Mouse (Mus musculus): ENCODE data around the gene Jak1. TPM values are rescaled to one million over a fixed set of nuclear protein-coding genes. Genes with fewer than 3 reads are reported as not detected.

The Jak1 gene
- polyA plus RNA-seq, 1 experiment from 2014 or later = 81.7 TPM

DNA sequence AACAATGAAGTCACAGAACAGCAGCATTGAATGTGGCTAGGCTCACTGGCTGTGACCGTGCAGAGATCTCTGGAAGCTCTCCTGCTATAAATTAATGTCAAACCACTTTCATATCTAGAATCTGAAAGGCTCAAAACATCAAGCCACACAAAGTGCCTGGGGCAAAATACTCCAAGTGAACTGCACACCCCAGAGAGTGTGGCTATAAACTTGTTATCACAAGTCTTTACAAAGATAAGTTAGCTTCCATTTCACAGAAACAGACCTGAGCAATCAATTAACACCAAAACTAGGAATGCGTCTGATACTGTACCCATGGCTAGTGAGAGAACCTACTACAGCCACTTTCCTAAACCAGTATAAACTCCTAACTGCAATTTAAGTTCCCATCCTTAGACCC lies 17.7 kb downstream of the Jak1 start:
- H3K9ac ChIP-seq (ENCODE audit: low read length) = no peak overlapping the region
- no peaks in the 10 kb centered on the region for H3K36me3 ChIP-seq (ENCODE audit: control insufficient read depth, insufficient read depth, low read length)
- H3K4me2 ChIP-seq (ENCODE audit: low read depth, low read length) = no peak overlapping the region
- H3K4me3 ChIP-seq (ENCODE audit: low read length) = no peak overlapping the region
- H3K27ac ChIP-seq (ENCODE audit: low read length) = no peak overlapping the region
- H3K4me1 ChIP-seq (replicated peaks; ENCODE audit: control insufficient read depth, insufficient read depth, low read length) = peaks cover 8% of the 10 kb centered on the region; the same call in 1 of the 2 replicates
- H3K27me3 ChIP-seq (ENCODE audit: control insufficient read depth, insufficient read depth, low read depth, low read length) = no peaks in the 10 kb centered on the region
- 45% methylated on average over 2 of the region's 2 CpGs for WGBS
- no peak for ATAC-seq (ENCODE audit: low read depth)
- H3K9me3 ChIP-seq (ENCODE audit: control insufficient read depth, low read length) = no peaks in the 10 kb centered on the region

DNA sequence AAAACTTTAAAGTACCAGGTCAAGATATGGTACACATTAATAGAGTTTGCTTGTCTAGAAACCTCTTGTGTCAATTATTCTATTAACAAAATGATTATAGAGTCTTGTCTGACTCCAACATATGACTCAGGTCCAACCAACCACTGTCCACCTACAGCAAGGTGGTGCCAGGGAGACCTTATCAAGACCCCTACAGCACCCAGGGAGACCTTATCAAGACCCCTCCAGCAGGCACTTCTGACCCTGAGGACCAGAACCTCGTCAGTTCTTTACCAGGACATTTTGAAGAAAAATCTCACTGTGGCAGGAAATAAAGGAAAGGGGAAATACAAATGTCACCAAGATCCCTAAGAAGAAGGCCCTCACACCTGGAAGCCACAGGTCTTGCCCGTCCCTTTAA lies 18.5 kb downstream of the Jak1 start:
- no peak overlapping the region for H3K4me2 ChIP-seq (ENCODE audit: low read depth, low read length)
- no peaks in the 10 kb centered on the region for H3K9me3 ChIP-seq (ENCODE audit: control insufficient read depth, low read length)
- no peaks in the 10 kb centered on the region for H3K27me3 ChIP-seq (ENCODE audit: control insufficient read depth, insufficient read depth, low read depth, low read length)
- no peak overlapping the region for H3K9ac ChIP-seq (ENCODE audit: low read length)
- no peaks in the 10 kb centered on the region for H3K36me3 ChIP-seq (ENCODE audit: control insufficient read depth, insufficient read depth, low read length)
- no peak for ATAC-seq (ENCODE audit: low read depth)
- WGBS = 46% methylated on average over 2 of the region's 2 CpGs
- H3K27ac ChIP-seq (ENCODE audit: low read length) = no peak overlapping the region
- H3K4me3 ChIP-seq (ENCODE audit: low read length) = no peak overlapping the region
- H3K4me1 ChIP-seq (replicated peaks; ENCODE audit: control insufficient read depth, insufficient read depth, low read length) = peaks cover 8% of the 10 kb centered on the region; the same call in 1 of the 2 replicates

DNA sequence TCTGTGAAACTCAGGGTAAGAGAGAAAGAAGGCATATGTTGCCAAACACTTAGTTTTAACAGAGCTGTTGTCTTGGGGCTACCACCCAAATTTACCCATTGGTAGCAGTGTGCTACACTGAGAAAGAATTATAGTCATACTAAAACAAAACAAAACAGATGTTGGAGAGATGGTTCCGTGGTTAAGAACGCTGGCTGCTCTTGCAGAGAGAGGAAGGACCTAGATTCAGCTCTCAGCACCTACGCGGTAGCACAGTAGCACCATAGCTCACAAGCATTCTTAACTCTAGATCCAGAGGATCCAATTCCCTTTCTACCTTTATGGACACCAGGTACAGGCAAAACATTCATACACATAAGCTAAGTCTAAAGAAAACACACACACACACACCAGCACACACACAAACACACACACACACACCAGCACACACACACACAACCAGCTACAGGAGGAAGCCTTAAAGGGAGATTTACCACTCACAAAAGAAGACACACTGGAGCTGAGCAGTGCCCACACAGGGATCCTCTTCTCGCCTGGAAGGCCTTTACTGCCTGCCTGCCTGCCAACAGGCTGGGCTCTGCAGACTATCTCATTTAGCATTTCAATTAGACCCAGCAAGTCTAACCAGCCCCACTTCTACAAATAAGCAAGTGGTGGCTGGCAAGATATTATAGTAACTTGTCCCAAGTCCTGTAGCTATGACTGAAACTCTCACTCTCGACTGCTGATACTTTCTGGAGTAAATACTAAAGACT lies 20.6 kb downstream of the Jak1 start:
- Histone ChIP-seq H3K9me3 (ENCODE audit: control insufficient read depth, low read length) (no peaks in the 10 kb centered on the region), H3K4me1 (replicated peaks; ENCODE audit: control insufficient read depth, insufficient read depth, low read length) (peaks cover 8% of the 10 kb centered on the region; the same call in 1 of the 2 replicates), H3K9ac (ENCODE audit: low read length) (no peak overlapping the region), H3K36me3 (ENCODE audit: control insufficient read depth, insufficient read depth, low read length) (no peaks in the 10 kb centered on the region), H3K27ac (ENCODE audit: low read length) (no peak overlapping the region), H3K4me3 (ENCODE audit: low read length) (no peak overlapping the region), H3K4me2 (ENCODE audit: low read depth, low read length) (no peak overlapping the region), H3K27me3 (ENCODE audit: control insufficient read depth, insufficient read depth, low read depth, low read length) (no peaks in the 10 kb centered on the region)
- 0 out of 2 replicates have a peak, but pooled peaks have one; percentile 38 for ATAC-seq (ENCODE audit: low read depth)
- WGBS = 76% methylated on average over 6 of the region's 6 CpGs

DNA sequence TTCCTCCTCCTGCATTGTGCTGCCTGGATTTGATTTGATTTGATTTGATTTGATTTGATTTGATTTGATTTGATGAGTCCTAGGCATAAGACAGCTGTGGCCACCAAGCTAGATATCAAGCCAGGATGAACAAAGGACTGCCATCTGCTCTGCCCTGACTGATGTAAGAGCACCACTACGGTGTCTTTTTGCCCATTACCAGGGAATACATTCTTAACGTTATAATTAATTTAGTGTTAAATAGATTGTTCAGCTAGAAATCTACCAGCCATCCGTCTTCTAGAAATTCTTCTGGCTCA lies 24.3 kb downstream of the Jak1 start:
- peaks cover 8% of the 10 kb centered on the region; the same call in 1 of the 2 replicates for H3K4me1 ChIP-seq (replicated peaks; ENCODE audit: control insufficient read depth, insufficient read depth, low read length)
- no peak for ATAC-seq (ENCODE audit: low read depth)
- H3K9ac ChIP-seq (ENCODE audit: low read length) = no peak overlapping the region
- no peaks in the 10 kb centered on the region for H3K36me3 ChIP-seq (ENCODE audit: control insufficient read depth, insufficient read depth, low read length)
- no peak overlapping the region for H3K4me2 ChIP-seq (ENCODE audit: low read depth, low read length)
- H3K27ac ChIP-seq (ENCODE audit: low read length) = no peak overlapping the region
- H3K9me3 ChIP-seq (ENCODE audit: control insufficient read depth, low read length) = no peaks in the 10 kb centered on the region
- WGBS = 77% methylated on average over 3 of the region's 3 CpGs
- no peak overlapping the region for H3K4me3 ChIP-seq (ENCODE audit: low read length)
- no peaks in the 10 kb centered on the region for H3K27me3 ChIP-seq (ENCODE audit: control insufficient read depth, insufficient read depth, low read depth, low read length)

DNA sequence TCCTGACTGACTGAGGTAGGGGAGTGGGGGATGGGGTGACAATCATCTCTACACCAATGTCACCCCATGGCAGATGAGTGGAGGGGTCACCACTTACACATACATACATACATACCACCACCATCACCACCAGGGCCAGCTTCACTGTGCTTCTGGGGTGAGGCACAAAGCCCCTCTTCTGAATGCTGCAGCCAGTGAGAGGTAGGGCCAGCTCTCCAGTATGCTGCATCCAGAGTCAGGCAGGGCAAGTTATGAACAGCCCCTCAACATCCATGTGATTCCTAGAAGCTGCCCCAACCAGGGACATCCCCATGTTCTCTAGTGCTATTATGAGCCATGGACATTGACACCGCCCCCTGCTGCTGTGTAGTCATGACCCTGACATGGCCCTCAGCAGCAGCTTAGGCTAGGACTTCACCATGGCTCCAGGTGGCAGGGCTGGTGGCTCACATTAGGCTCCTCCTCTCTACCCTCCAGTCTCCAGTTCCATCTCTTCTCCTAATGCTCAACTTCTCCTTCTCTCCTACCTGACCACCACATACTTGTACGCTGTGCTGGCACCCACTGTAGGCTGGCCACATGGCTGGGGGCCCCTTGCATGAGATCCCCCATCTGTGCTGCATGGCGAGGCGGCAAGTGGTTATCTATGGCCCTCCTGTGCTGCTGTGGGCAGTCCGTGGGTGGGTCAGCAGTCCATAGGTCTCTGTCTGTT lies 24.8 kb downstream of the Jak1 start:
- no peak; the same call in 1 of the 2 replicates for ATAC-seq (ENCODE audit: low read depth)
- WGBS = 96% methylated on average over 5 of the region's 5 CpGs
- H3K4me3 ChIP-seq (ENCODE audit: low read length) = no peak overlapping the region
- no peaks in the 10 kb centered on the region for H3K36me3 ChIP-seq (ENCODE audit: control insufficient read depth, insufficient read depth, low read length)
- no peaks in the 10 kb centered on the region for H3K9me3 ChIP-seq (ENCODE audit: control insufficient read depth, low read length)
- H3K27me3 ChIP-seq (ENCODE audit: control insufficient read depth, insufficient read depth, low read depth, low read length) = no peaks in the 10 kb centered on the region
- no peak overlapping the region for H3K4me2 ChIP-seq (ENCODE audit: low read depth, low read length)
- peaks cover 3% of the 10 kb centered on the region; the same call in 1 of the 2 replicates for H3K4me1 ChIP-seq (replicated peaks; ENCODE audit: control insufficient read depth, insufficient read depth, low read length)
- no peak overlapping the region for H3K27ac ChIP-seq (ENCODE audit: low read length)
- no peak overlapping the region for H3K9ac ChIP-seq (ENCODE audit: low read length)

DNA sequence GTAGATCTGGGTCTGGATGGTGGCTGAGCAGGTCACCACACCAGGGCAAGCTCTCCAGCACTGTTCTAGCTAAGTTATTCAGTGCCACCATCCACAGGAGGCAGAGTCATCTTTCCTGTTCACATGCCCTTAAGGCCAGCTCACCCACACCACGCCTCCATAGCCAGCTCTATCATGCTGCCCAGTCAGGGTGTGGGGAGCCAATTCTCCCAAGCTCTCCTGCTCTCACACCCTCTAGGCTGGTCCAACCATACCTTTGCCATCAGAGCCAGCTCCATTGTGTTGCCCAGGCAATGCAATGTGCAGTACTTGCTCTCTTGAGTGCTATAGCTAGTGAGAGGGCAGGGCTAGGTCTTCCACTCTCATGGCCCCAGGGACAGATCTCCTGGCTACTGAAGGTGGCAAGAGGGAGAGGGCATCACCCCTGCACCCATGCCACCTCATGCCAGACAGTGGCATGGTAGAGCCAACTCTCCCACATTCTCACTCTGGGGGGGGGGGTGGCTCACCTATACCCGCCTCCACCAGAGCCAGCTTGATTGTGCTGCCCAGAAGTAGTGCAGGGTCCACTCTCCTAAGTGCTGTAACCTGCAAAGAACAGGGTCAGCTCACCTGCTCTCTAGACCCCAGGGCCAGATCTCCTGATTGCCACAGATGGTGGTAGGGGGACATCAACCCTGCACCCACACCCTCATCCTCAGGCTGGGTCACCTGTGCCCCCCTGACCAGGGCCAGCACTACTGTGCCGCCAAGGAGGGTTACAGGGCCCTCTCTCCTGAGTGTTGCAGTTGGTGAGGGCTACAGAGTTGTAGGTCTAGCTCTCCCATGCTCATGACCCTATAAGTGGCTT lies 25.5 kb downstream of the Jak1 start:
- Histone ChIP-seq H3K4me3 (ENCODE audit: low read length) (no peak overlapping the region), H3K36me3 (ENCODE audit: control insufficient read depth, insufficient read depth, low read length) (no peaks in the 10 kb centered on the region), H3K4me2 (ENCODE audit: low read depth, low read length) (no peak overlapping the region), H3K27ac (ENCODE audit: low read length) (no peak overlapping the region), H3K27me3 (ENCODE audit: control insufficient read depth, insufficient read depth, low read depth, low read length) (no peaks in the 10 kb centered on the region), H3K9ac (ENCODE audit: low read length) (no peak overlapping the region), H3K9me3 (ENCODE audit: control insufficient read depth, low read length) (no peaks in the 10 kb centered on the region), H3K4me1 (replicated peaks; ENCODE audit: control insufficient read depth, insufficient read depth, low read length) (peaks cover 3% of the 10 kb centered on the region; the same call in 1 of the 2 replicates)
- ATAC-seq (ENCODE audit: low read depth) = no peak
- WGBS = 89% methylated on average over 3 of the region's 3 CpGs

DNA sequence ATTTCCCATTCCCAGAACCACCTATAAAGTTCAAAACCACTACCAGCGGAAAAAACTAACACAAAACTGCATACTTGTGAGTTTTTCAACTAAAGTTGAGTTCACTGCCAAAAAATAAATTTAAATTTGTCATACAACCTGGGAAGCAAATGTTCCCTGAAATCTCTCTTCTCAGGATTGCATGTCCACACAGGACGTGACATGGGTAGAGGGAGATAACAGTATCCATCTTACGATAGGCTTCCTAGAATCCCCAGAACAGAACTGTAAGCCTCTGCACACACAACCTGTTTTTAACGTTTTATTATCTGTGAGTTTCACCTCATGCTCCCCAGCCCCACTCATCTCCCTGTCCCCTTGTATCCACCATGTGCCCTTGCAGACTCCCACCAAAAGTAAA lies 26.5 kb downstream of the Jak1 start:
- Histone ChIP-seq H3K9ac (ENCODE audit: low read length) (no peak overlapping the region), H3K4me2 (ENCODE audit: low read depth, low read length) (no peak overlapping the region), H3K4me3 (ENCODE audit: low read length) (no peak overlapping the region), H3K27ac (ENCODE audit: low read length) (no peak overlapping the region), H3K27me3 (ENCODE audit: control insufficient read depth, insufficient read depth, low read depth, low read length) (no peaks in the 10 kb centered on the region), H3K36me3 (ENCODE audit: control insufficient read depth, insufficient read depth, low read length) (no peaks in the 10 kb centered on the region), H3K9me3 (ENCODE audit: control insufficient read depth, low read length) (no peaks in the 10 kb centered on the region), H3K4me1 (replicated peaks; ENCODE audit: control insufficient read depth, insufficient read depth, low read length) (peaks cover 4% of the 10 kb centered on the region; the same call in 1 of the 2 replicates)
- no peak for ATAC-seq (ENCODE audit: low read depth)
- 69% methylated on average over 4 of the region's 4 CpGs for WGBS

DNA sequence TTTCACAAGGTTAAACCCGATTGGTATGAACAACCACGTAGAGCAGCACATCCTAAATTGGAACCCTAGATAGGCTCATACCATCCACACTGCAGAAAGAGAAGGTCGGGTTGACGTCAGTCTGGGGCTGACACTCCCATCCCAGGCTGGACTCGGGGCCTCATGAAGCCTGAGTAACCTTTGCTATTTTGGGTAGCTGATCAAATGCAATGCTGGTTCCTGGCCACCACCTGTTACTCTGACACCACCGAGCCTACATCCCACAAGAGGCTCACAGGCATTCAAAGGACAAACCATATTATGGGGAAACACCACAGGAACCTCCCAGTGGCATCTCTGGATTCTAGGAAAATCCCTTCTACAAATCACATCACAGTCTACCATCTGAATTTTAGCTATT lies 28.3 kb downstream of the Jak1 start:
- no peak for ATAC-seq (ENCODE audit: low read depth)
- Histone ChIP-seq H3K9ac (ENCODE audit: low read length) (no peak overlapping the region), H3K36me3 (ENCODE audit: control insufficient read depth, insufficient read depth, low read length) (no peaks in the 10 kb centered on the region), H3K4me1 (replicated peaks; ENCODE audit: control insufficient read depth, insufficient read depth, low read length) (peaks cover 4% of the 10 kb centered on the region; the same call in 1 of the 2 replicates), H3K4me2 (ENCODE audit: low read depth, low read length) (no peak overlapping the region), H3K4me3 (ENCODE audit: low read length) (no peak overlapping the region), H3K27ac (ENCODE audit: low read length) (no peak overlapping the region), H3K27me3 (ENCODE audit: control insufficient read depth, insufficient read depth, low read depth, low read length) (no peaks in the 10 kb centered on the region), H3K9me3 (ENCODE audit: control insufficient read depth, low read length) (no peaks in the 10 kb centered on the region)
- WGBS = 79% methylated on average over 6 of the region's 6 CpGs

DNA sequence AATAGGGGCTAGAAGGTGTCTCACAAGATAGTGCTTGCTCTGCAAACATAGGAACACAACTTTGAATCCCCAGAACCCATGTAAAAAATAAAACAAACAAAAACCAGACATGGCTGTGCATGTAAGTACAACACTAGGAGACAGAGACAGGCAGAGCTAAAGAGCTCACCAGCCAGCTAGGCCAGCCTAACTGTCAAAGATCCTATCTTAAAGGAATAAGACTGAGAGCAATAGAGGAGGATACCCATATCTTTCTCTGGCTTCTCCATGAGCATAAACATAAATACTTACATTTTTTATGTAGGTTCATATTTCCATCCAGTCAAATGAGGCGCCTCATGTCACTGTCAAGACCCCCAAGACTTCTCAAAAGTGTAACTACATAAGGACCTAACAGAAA lies 29.1 kb downstream of the Jak1 start:
- no peak overlapping the region for H3K9ac ChIP-seq (ENCODE audit: low read length)
- ATAC-seq (ENCODE audit: low read depth) = no peak
- H3K27me3 ChIP-seq (ENCODE audit: control insufficient read depth, insufficient read depth, low read depth, low read length) = no peaks in the 10 kb centered on the region
- H3K4me2 ChIP-seq (ENCODE audit: low read depth, low read length) = no peak overlapping the region
- H3K4me1 ChIP-seq (replicated peaks; ENCODE audit: control insufficient read depth, insufficient read depth, low read length) = peaks cover 4% of the 10 kb centered on the region; the same call in 1 of the 2 replicates
- no peaks in the 10 kb centered on the region for H3K36me3 ChIP-seq (ENCODE audit: control insufficient read depth, insufficient read depth, low read length)
- H3K4me3 ChIP-seq (ENCODE audit: low read length) = no peak overlapping the region
- no peaks in the 10 kb centered on the region for H3K9me3 ChIP-seq (ENCODE audit: control insufficient read depth, low read length)
- 88% methylated on average over 1 of the region's 1 CpGs for WGBS
- H3K27ac ChIP-seq (ENCODE audit: low read length) = no peak overlapping the region

Data from lung, embryonic 16.5 days (tissue).